Mouse (Mus musculus) thymus, postnatal 25 days (tissue): ENCODE data around the gene Eef1a1.
"Not testable (repeated sequence)": the region's sequence is repeated elsewhere in the genome, so short reads cannot be mapped to it uniquely, and the experiment has no call there.

Experiments
- DNase-seq: peaks from one replicate; pipeline ENCODE4 v3.0.0; 2022

Gene Eef1a1

DNA sequence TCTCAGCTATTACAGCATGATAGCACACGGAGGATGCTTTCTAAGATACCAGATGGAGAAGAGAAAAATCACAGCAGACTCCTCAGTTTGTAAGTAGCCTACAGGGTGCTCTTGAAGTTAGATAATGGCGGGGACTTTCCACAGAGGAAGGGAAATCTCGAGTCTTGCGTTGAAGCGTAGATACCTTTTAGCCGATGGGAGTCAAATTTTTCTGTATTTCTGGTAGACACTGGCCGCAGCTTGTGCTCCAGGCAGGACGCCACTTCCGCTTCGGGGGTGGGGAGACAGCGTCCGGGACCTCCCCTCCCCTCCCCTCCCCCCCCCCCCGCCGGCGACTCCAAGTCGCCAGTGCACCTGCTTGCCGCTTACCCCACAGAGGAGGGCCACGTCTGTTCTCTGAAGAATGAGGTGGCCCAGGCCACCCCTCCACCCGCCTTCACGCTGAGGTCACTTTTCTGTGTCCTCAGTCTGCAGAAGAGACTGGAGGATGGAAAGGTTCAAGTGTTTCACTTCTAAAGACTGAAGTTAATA, at the start of gene Eef1a1:
TSS of gene Eef1a1 (minus strand) at position 262 of the 531 bp plus-strand sequence.
- peak; percentile 61 for DNase-seq

- DNase-seq: no peak
These were observed 49.5 kb upstream of the Eef1a1 start for GRCm38 (mm10) chr9:78538421-78538820.

- no peak for DNase-seq
These were observed 48.4 kb upstream of the Eef1a1 start for GRCm38 (mm10) chr9:78537154-78537873.

GRCm38 (mm10) chr9:78534606-78535005, 45.7 kb upstream of the Eef1a1 start:
- no peak for DNase-seq

DNA sequence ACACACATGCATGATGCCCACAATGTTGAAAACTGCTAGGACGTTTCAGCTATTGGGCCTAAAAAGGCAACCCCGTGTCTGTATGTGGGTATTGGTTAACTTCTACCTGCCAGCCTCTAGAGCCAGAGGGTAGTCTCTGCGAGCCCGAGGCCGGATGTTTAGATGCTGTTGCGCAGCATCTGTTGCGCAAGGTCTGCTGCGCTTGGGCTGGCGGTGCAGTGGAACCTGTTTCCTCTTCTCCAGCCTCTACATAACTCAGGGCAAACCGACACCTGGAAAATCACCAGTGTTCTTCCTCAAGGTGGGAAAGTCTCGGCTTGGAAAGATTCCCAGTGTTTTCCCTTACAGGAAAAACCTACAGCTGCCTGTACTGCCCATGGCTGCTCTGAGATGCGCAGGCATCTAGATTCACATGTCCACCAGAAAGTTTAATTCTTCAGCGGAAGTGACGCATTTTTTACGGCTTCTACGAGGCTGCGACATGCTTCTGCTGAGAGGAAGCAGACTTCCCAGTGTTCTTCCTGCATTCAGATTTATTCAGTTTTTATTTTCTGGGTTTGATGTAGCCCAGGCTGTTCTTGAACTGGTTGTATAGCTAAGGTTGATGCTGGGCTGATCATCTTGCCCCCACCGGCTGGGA, 44.5 kb upstream of the Eef1a1 start:
- DNase-seq: peak; percentile 64

DNA sequence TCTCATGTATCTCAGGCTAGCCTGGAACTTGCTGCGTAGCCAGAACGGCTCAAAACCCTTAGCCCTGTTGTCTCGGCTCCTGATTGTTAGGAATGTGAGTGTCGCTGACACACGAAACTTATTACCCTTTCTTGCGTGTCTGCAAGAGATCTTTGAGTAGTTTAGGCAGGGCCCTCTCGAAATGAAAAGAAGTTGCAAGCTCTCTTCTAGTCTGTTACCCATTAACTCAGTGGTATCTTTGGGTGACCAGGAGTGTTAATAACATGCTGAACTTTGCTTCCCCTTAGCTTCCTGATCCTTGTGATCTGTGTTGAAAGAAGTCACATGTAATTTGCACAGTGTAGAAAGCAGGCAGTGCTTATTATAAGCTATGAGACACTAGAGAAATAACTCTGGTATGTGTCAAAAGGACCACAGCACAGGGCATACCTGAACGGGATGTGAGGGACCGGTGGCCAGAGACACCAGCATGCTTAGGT, 43.4 kb upstream of the Eef1a1 start:
- DNase-seq: no peak

- DNase-seq: no peak
These were observed 42.9 kb upstream of the Eef1a1 start for GRCm38 (mm10) chr9:78531816-78532215.

GRCm38 (mm10) chr9:78527767-78528381, 38.9 kb upstream of the Eef1a1 start:
- DNase-seq: peak; percentile 78

DNA sequence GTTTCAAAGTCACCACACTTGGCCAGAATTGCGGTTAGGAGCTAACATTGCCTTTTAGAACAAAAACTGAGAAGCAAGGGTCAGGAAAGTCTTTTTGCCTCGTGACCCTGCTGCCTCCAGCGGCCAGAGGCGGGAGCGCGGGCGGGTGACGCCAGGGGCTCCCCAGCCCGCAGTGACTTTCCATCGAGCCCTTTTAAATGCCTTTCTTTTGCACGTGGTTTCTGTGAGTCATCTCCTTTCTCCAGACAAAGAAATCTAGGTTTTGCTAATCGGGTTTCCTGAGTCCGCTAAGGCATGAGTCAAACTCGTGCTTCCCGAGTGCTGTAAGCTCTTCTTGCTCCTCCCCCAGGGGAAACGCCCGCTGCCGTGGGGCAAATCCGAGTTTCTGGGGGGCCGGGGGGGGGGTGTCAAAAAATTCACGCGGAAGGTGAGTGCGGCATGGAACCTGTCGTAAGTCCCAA, 38.4 kb upstream of the Eef1a1 start:
- peak; percentile 77 for DNase-seq

DNA sequence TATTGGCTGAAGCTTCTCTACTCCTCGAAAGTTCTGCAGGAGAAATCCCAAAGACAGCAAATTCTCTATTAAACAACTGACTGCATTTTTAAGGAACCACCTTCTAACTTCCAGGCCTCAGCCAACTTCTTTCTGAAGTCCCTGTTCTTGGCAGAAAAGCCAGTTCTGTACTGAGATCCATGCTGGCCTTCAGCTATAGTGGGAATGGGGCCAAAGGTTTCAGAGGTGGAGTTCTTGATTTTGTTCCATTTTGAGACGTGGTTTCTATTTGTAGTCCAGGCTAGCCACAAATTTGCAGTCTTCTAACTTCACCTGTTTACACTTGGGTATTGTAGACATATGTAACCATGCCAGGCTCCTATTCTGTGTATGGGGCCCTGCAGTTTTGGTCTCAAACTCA, 37.3 kb upstream of the Eef1a1 start:
- no peak for DNase-seq

DNA sequence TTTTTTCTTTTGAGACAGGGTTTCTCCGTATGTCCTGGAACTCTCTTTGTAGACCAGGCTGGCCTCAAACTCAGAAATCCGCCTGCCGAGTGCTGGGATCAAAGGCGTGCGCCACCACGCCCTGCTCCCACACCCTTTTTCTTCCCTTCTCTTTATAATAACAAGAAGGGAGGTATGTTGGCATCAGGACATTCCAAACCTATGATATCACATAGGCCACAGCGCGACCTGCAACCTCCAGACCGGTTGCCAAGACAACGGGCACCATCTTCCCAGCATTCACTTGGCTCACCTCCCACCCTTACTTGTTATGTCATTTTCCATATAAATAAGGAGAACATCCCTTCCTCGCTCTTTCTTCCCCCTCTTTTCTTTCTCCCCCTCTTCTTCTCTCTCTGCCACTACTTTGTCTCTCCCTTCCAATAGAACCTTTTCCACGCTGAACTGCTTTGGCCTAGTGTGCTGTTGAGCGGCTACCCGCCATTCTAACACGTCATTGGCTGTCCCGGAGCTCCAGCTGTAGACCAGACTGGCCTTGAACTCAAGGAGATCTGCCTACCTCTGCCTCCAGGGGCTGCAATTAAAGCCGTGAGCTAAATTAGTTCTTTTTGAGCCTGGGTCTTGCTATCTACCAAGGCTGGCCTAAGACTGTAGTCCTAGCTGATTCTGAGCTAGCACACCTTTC, 36.6 kb upstream of the Eef1a1 start:
- no peak for DNase-seq

DNA sequence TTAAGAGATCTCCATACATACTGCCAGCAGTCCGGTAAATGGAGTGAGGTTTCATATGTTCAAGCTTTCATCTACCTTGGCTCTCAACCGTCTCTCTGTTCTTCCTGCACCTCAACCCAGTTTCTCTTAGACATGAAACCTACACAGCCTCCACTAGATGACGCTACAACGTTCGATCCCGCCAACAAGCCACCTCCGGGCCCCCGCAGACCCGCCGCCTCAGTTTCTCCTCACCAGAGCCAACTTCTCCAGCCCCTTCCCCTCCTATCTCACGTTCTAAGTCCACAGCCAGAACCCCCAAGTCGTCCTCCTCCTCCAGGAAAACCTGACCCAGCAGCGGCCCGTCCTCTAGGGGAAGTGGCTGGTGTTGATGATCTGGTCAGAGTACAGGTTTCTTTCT, 32.7 kb upstream of the Eef1a1 start:
- DNase-seq: peak; percentile 58

- peak; percentile 32 for DNase-seq
These were observed 32.0 kb upstream of the Eef1a1 start for GRCm38 (mm10) chr9:78520780-78521601.

GRCm38 (mm10) chr9:78520127-78520779, 31.3 kb upstream of the Eef1a1 start:
- DNase-seq: no peak

- DNase-seq: not testable (repeated sequence)
These were observed 28.3 kb upstream of the Eef1a1 start for GRCm38 (mm10) chr9:78517237-78517636.

GRCm38 (mm10) chr9:78516125-78516524, 27.2 kb upstream of the Eef1a1 start:
- DNase-seq: no peak

DNA sequence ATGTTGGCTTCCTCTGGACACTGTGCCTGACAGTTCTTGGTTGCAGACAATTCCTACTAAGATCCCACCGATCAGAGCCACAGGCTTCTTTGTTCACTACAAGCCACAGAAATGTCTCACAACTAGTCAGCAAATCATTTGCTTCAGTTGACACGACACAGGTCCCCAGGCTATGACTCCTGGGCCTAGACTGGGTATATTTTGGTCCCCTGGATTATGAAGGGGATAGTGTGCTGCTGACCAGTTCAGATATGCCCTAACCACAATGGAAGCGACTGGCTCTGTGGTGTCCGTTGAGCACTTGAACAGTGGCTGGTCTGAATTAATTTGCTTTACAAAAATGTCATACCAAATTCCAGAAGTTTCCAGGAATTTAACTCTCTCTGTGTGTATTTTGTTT, 25.7 kb upstream of the Eef1a1 start:
- no peak for DNase-seq

DNA sequence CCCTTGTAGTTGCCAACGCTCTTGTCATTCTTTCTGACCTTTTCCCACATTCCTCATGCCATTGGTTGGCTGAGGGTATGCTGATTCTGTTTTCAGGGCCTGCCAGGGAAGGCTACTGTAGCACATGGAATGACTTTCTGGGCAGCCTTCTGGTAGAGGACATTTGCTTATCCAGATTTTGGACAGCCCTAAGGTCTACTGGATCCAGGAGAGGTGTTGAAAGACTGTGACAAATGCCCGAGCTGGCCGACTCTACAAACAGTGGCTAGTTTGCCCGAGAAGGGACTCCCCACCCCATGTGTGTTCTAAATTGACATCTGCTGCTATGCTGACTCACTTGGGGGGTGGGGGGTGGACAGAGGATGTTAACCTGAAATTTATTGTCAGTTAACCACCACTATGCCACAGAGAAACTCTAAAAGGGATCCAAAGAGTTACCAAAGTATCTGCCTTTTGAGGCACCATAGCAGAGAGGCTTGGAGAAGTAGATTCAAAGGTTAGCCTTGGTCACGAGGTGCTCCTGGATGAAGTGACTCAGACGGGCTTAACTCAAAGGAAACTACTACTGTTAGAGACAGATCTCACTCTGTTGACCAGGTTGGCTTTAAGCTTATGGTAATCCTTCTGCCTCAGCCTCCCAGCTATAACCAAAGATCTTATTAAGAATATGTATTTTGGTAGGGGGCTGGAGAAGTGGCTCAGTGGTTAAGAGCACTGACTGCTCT, 25.0 kb upstream of the Eef1a1 start:
- DNase-seq: no peak

GRCm38 (mm10) chr9:78511705-78512104, 22.8 kb upstream of the Eef1a1 start:
- no peak for DNase-seq

DNA sequence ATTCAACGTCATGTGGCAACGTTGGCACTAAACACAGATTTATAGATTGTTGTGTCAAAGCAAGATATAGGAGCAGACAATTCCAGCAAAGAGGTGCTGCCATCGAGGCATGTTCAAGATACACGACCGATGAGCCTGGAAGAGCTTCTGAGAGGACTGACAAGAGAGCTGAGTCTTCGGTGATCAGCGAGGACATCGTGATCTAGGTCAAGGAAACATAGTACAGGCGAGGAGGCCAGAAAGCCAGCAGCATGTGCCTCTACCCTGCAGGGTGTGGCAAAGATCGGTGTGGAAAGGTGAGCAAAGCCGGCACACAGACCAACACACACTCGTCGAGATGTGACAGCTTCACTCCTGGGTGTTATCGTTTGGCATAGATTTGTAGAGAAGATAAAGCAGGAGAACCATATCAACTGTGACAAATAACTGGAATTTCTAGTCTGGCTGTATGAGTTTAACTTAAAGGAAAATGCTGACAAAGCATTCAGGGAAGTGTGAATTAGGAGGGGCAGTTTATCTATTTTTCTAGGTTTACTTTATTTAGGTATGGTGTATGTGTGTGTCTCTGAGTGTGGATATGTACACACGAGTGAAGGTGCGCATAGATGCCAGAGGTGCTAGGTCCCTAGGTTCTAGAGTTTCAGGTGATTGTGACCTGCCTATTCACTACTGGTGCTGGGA, 19.3 kb upstream of the Eef1a1 start:
- DNase-seq: no peak
